Mouse (Mus musculus) lung, embryonic 15.5 days (tissue): Measurements from ENCODE around the gene Bcor. TPM values are rescaled to one million over a fixed set of nuclear protein-coding genes. Genes with fewer than 3 reads are reported as not detected.
A peak's percentile ranks its signal among the peaks of the same experiment; 100 is the strongest.

ENCODE experiments used
- ATAC-seq: fragments of 200-750 bp; cut with Nextera tagmentation; 2 replicates; pipeline ENCODE4 v1.8.0; 2017; ENCODE audit warnings: moderate number of reproducible peaks, borderline replicate concordance; ENCODE audit not compliant: low FRiP score, low TSS enrichment; ENCODE audit errors: extremely low read depth
- H3K27ac ChIP-seq: fragments of 300-500 bp; sonication (generic); 2 replicates; pipeline ENCODE4 v1.5.1; 2015; ENCODE audit warnings: moderate library complexity, mild to moderate bottlenecking, inconsistent platforms
- H3K27me3 ChIP-seq: fragments of 300-500 bp; sonication (generic); 2 replicates; pipeline ENCODE4 v1.6.1; 2015; ENCODE audit warnings: inconsistent platforms
- H3K36me3 ChIP-seq: fragments of 300-500 bp; sonication (generic); 2 replicates; pipeline ENCODE4 v1.6.1; 2015; ENCODE audit warnings: inconsistent platforms
- H3K4me1 ChIP-seq: fragments of 300-500 bp; sonication (generic); 2 replicates; pipeline ENCODE4 v1.6.1; 2015; ENCODE audit warnings: inconsistent platforms
- H3K4me2 ChIP-seq: fragments of 300-500 bp; sonication (generic); 2 replicates; pipeline ENCODE4 v1.6.1; 2015; ENCODE audit warnings: inconsistent platforms, mild to moderate bottlenecking, moderate library complexity
- H3K4me3 ChIP-seq: fragments of 300-500 bp; sonication (generic); 2 replicates; pipeline ENCODE4 v1.5.1; 2015; ENCODE audit warnings: mild to moderate bottlenecking, inconsistent platforms
- H3K9ac ChIP-seq: fragments of 300-500 bp; sonication (generic); 2 replicates; pipeline ENCODE4 v1.6.1; 2015; ENCODE audit warnings: inconsistent platforms
- H3K9me3 ChIP-seq: fragments of 300-500 bp; sonication (generic); 2 replicates; pipeline ENCODE4 v1.6.1; 2016; ENCODE audit warnings: inconsistent platforms
- WGBS: fragments of 180-500 bp; shearing (Covaris S2); methylation state at CpG from one replicate; pipeline ENCODE4 v1.1.7; 2015; 5-methylcytosine and 5-hydroxymethylcytosine counted together
- polyA plus RNA-seq: library from polyadenylated mRNA; unstranded; fragments of >200 nt; fragmentation: Nextera tagmentation; extraction: Ambion mirVana; gene quantifications from 2 replicates; pipeline ENCODE4 v1.2.1, GENCODE M21; 2015

Bcor gene
- polyA plus RNA-seq, 1 experiment from 2014 or later, result 20.8 TPM

GRCm38 (mm10) chrX:12146263-12146662 is 13.9 kb downstream of the Bcor start:
- H3K9me3 ChIP-seq, result no peaks in the 10 kb centered on the region
- peaks cover 16% of the 10 kb centered on the region for H3K27me3 ChIP-seq
- no peak for ATAC-seq
- no peak overlapping the region for H3K9ac ChIP-seq
- H3K4me2 ChIP-seq, result no peak overlapping the region
- H3K27ac ChIP-seq, result no peak overlapping the region
- H3K36me3 ChIP-seq, result no peaks in the 10 kb centered on the region
- 65% methylated on average over 2 of the region's 2 CpGs for WGBS
- H3K4me3 ChIP-seq, result no peak overlapping the region
- H3K4me1 ChIP-seq, result peaks cover 5% of the 10 kb centered on the region; the same call in 1 of the 2 replicates

- WGBS, result 59% methylated on average over 5 of the region's 5 CpGs
- Histone ChIP-seq H3K4me3 (no peak overlapping the region), H3K36me3 (no peaks in the 10 kb centered on the region), H3K9me3 (no peaks in the 10 kb centered on the region), H3K4me1 (peaks cover 9% of the 10 kb centered on the region), H3K9ac (no peak overlapping the region), H3K27me3 (peaks cover 33% of the 10 kb centered on the region), H3K27ac (no peak overlapping the region), H3K4me2 (no peak overlapping the region)
- ATAC-seq, result no peak
Observed at GRCm38 (mm10) chrX:12142832-12143231, 17.3 kb downstream of the Bcor start.

GRCm38 (mm10) chrX:12140086-12140740 is 19.9 kb downstream of the Bcor start:
- H3K4me1 ChIP-seq, result peaks cover 20% of the 10 kb centered on the region
- no peak for ATAC-seq
- H3K27me3 ChIP-seq, result peaks cover 56% of the 10 kb centered on the region
- peak overlapping the region; percentile 37; the same call in 1 of the 2 replicates for H3K27ac ChIP-seq
- H3K4me3 ChIP-seq, result peak overlapping the region; percentile 32
- WGBS, result 4% methylated on average over 41 of the region's 51 CpGs
- no peaks in the 10 kb centered on the region for H3K36me3 ChIP-seq
- peak overlapping the region; percentile 65 for H3K4me2 ChIP-seq
- H3K9ac ChIP-seq, result peak overlapping the region; percentile 41
- no peaks in the 10 kb centered on the region for H3K9me3 ChIP-seq

GRCm38 (mm10) chrX:12138266-12138665 is 21.9 kb downstream of the Bcor start:
- H3K27ac ChIP-seq, result no peak overlapping the region
- peaks cover 35% of the 10 kb centered on the region for H3K4me1 ChIP-seq
- H3K9me3 ChIP-seq, result no peaks in the 10 kb centered on the region
- no peak overlapping the region for H3K4me2 ChIP-seq
- no peak overlapping the region for H3K9ac ChIP-seq
- ATAC-seq, result no peak
- 23% methylated on average over 7 of the region's 7 CpGs for WGBS
- no peak overlapping the region for H3K4me3 ChIP-seq
- peaks cover 71% of the 10 kb centered on the region for H3K27me3 ChIP-seq
- H3K36me3 ChIP-seq, result no peaks in the 10 kb centered on the region

GRCm38 (mm10) chrX:12137121-12137521 is 23.0 kb downstream of the Bcor start:
- Histone ChIP-seq H3K4me1 (peaks cover 41% of the 10 kb centered on the region), H3K4me3 (peak overlapping the region; percentile 38), H3K27ac (peak overlapping the region; percentile 87), H3K36me3 (no peaks in the 10 kb centered on the region), H3K9me3 (no peaks in the 10 kb centered on the region), H3K9ac (peak overlapping the region; percentile 31), H3K4me2 (peak overlapping the region; percentile 86), H3K27me3 (peaks cover 78% of the 10 kb centered on the region)
- ATAC-seq, result no peak
- 3% methylated on average over 19 of the region's 25 CpGs for WGBS

- H3K4me1 ChIP-seq, result peaks cover 43% of the 10 kb centered on the region
- peak overlapping the region; percentile 86 for H3K4me2 ChIP-seq
- no peaks in the 10 kb centered on the region for H3K36me3 ChIP-seq
- peaks cover 77% of the 10 kb centered on the region for H3K27me3 ChIP-seq
- 1% methylated on average over 50 of the region's 50 CpGs for WGBS
- H3K27ac ChIP-seq, result peak overlapping the region; percentile 87
- H3K9me3 ChIP-seq, result no peaks in the 10 kb centered on the region
- peak overlapping the region; percentile 31 for H3K9ac ChIP-seq
- ATAC-seq, result peak; percentile 24; the same call in 1 of the 2 replicates
- peak overlapping the region; percentile 38 for H3K4me3 ChIP-seq
Observed at GRCm38 (mm10) chrX:12136261-12137101, 23.7 kb downstream of the Bcor start.

GRCm38 (mm10) chrX:12135121-12136111 is 24.7 kb downstream of the Bcor start:
- Histone ChIP-seq H3K4me3 (peak overlapping the region; percentile 38), H3K9ac (peak overlapping the region; percentile 32), H3K4me1 (peaks cover 47% of the 10 kb centered on the region), H3K27ac (peak overlapping the region; percentile 87), H3K4me2 (peak overlapping the region; percentile 86), H3K9me3 (no peaks in the 10 kb centered on the region), H3K36me3 (no peaks in the 10 kb centered on the region), H3K27me3 (peaks cover 83% of the 10 kb centered on the region)
- ATAC-seq, result peak; percentile 40; the same call in 1 of the 2 replicates
- 2% methylated on average over 35 of the region's 75 CpGs for WGBS

- H3K9me3 ChIP-seq, result no peaks in the 10 kb centered on the region
- H3K9ac ChIP-seq, result no peak overlapping the region
- peak overlapping the region; percentile 38; the same call in 1 of the 2 replicates for H3K4me3 ChIP-seq
- H3K36me3 ChIP-seq, result no peaks in the 10 kb centered on the region
- peaks cover 83% of the 10 kb centered on the region for H3K27me3 ChIP-seq
- ATAC-seq, result no peak
- H3K27ac ChIP-seq, result peak overlapping the region; percentile 87
- WGBS, result 3% methylated on average over 19 of the region's 19 CpGs
- H3K4me1 ChIP-seq, result peaks cover 47% of the 10 kb centered on the region
- H3K4me2 ChIP-seq, result peak overlapping the region; percentile 86
Observed at GRCm38 (mm10) chrX:12134541-12134940, 25.6 kb downstream of the Bcor start.

- no peak for ATAC-seq
- WGBS, result 6% methylated on average over 21 of the region's 21 CpGs
- Histone ChIP-seq H3K4me2 (peak overlapping the region; percentile 86), H3K4me3 (peak overlapping the region; percentile 26), H3K36me3 (no peaks in the 10 kb centered on the region), H3K9ac (no peak overlapping the region), H3K27ac (peak overlapping the region; percentile 87), H3K4me1 (peaks cover 53% of the 10 kb centered on the region), H3K27me3 (peaks cover 86% of the 10 kb centered on the region), H3K9me3 (no peaks in the 10 kb centered on the region)
Observed at GRCm38 (mm10) chrX:12133836-12134431, 26.2 kb downstream of the Bcor start.

GRCm38 (mm10) chrX:12133178-12133835 is 26.8 kb downstream of the Bcor start:
- H3K4me1 ChIP-seq, result peaks cover 56% of the 10 kb centered on the region
- peak overlapping the region; percentile 16; the same call in 1 of the 2 replicates for H3K9ac ChIP-seq
- under 1% methylated on average over 27 of the region's 49 CpGs for whole genome bisulfite sequencing
- peak overlapping the region; percentile 26 for H3K4me3 ChIP-seq
- H3K27me3 ChIP-seq, result peaks cover 86% of the 10 kb centered on the region
- ATAC-seq, result peak; percentile 57
- peak overlapping the region; percentile 86 for H3K4me2 ChIP-seq
- H3K27ac ChIP-seq, result peak overlapping the region; percentile 86
- H3K36me3 ChIP-seq, result no peaks in the 10 kb centered on the region
- no peaks in the 10 kb centered on the region for H3K9me3 ChIP-seq
